Mouse (Mus musculus) forebrain, embryonic 13.5 days (tissue): ENCODE measurements around the gene Isx. TPM values are rescaled to one million over a fixed set of nuclear protein-coding genes. Genes with fewer than 3 reads are reported as not detected.

Experiments
- ATAC-seq: fragments of 200-750 bp; cut with Nextera tagmentation; 2 replicates; pipeline ENCODE4 v1.8.0; 2017
- H3K27ac ChIP-seq: fragments of 300-500 bp; sonication (generic); 2 replicates; pipeline ENCODE4 v1.5.1; 2015; ENCODE audit warnings: inconsistent platforms, mild to moderate bottlenecking, moderate library complexity
- H3K27me3 ChIP-seq: fragments of 300-500 bp; sonication (generic); 2 replicates; pipeline ENCODE4 v1.6.1; 2015; ENCODE audit warnings: mild to moderate bottlenecking, inconsistent platforms
- H3K36me3 ChIP-seq: fragments of 300-500 bp; sonication (generic); 2 replicates; pipeline ENCODE4 v1.6.1; 2015; ENCODE audit warnings: mild to moderate bottlenecking, inconsistent platforms; ENCODE audit not compliant: poor library complexity, severe bottlenecking
- H3K4me1 ChIP-seq: fragments of 300-500 bp; sonication (generic); 2 replicates; pipeline ENCODE4 v1.6.1; 2015; ENCODE audit warnings: inconsistent platforms
- H3K4me2 ChIP-seq: fragments of 300-500 bp; sonication (generic); 2 replicates; pipeline ENCODE4 v1.6.1; 2015; ENCODE audit warnings: inconsistent platforms, mild to moderate bottlenecking, moderate library complexity
- H3K4me3 ChIP-seq: fragments of 300-500 bp; sonication (generic); 2 replicates; pipeline ENCODE4 v1.5.1; 2015; ENCODE audit warnings: mild to moderate bottlenecking, inconsistent platforms
- H3K9ac ChIP-seq: fragments of 300-500 bp; sonication (generic); 2 replicates; pipeline ENCODE4 v1.6.1; 2015; ENCODE audit warnings: mild to moderate bottlenecking, inconsistent platforms
- H3K9me3 ChIP-seq: fragments of 300-500 bp; sonication (generic); replicated peaks from 2 replicates; pipeline ENCODE4 v1.6.1; 2016; ENCODE audit warnings: inconsistent platforms
- WGBS: fragments of 180-500 bp; shearing (Covaris S2); methylation state at CpG from one replicate; pipeline ENCODE4 v1.1.7; 2015; 5-methylcytosine and 5-hydroxymethylcytosine counted together
- polyA plus RNA-seq: library from polyadenylated mRNA; unstranded; fragments of >200 nt; fragmentation: Nextera tagmentation; extraction: Ambion mirVana; gene quantifications from 2 replicates; pipeline ENCODE4 v1.2.1, GENCODE M21; 2015

Gene Isx
- polyA plus RNA-seq, 1 experiment from 2014 or later, result not detected

- Histone ChIP-seq H3K4me2 (no peak overlapping the region), H3K9me3 (no peaks in the 10 kb centered on the region), H3K9ac (no peak overlapping the region), H3K27me3 (no peaks in the 10 kb centered on the region), H3K36me3 (no peaks in the 10 kb centered on the region), H3K27ac (no peak overlapping the region), H3K4me3 (no peak overlapping the region), H3K4me1 (peaks cover 10% of the 10 kb centered on the region; the same call in 1 of the 2 replicates)
- 35% methylated on average over 6 of the region's 6 CpGs for WGBS
- 0 out of 2 replicates have a peak, but pooled peaks have one; percentile 39 for ATAC-seq
Measured at GRCm38 (mm10) chr8:74903054-74903842, 30.3 kb downstream of the Isx start.

DNA sequence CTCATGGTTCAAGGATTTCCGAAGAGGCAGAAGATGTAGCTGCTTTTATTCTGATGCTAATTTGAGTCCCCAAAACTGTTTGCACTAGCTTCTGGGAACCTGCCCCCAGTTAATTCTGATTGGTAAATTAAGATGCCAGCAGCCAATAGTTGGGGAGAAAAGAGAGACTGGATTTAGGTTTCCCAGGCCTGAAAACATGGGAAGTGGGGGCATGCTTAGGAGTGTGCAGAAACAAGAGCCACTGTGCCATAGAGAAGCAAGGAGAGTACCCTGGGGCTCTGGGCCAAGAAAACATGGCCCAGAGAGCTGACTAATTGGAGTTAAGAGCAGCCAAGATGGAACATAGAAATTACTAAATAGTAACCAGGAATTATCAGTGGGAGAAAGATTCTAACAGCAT is 33.4 kb downstream of the Isx start:
- 5% methylated on average over 1 of the region's 1 CpGs for WGBS
- ATAC-seq, result peak; percentile 88
- peaks cover 10% of the 10 kb centered on the region; the same call in 1 of the 2 replicates for H3K4me1 ChIP-seq

DNA sequence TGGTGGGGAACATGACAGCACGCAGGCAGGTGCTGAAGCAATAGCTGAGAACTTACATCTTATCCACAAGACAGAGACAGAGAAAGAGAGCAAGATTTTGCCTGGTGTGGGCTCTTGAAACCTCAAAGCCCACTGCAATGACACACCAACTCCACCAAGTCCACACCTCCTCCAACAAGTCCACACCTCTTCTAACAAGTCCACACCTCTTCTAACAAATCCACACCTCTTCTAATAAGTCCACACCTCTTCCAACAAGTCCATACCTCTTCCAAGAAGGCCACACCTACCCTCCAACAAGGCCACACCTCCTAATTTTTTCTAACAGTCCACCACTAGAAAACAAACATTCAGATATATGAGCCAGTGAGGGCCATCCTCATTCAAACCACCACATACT is 37.7 kb downstream of the Isx start:
- no peak for ATAC-seq
- Histone ChIP-seq H3K36me3 (no peaks in the 10 kb centered on the region), H3K4me2 (no peak overlapping the region), H3K9me3 (no peaks in the 10 kb centered on the region), H3K4me3 (no peak overlapping the region), H3K27ac (no peak overlapping the region), H3K9ac (no peak overlapping the region), H3K27me3 (no peaks in the 10 kb centered on the region), H3K4me1 (peaks cover 9% of the 10 kb centered on the region; the same call in 1 of the 2 replicates)
- WGBS, result 79% methylated on average over 1 of the region's 1 CpGs

More for the DNA sequence above, 33.4 kb downstream of the Isx start:
- Histone ChIP-seq H3K36me3 (no peaks in the 10 kb centered on the region), H3K9ac (no peak overlapping the region), H3K4me3 (no peak overlapping the region), H3K27me3 (no peaks in the 10 kb centered on the region), H3K4me2 (no peak overlapping the region), H3K27ac (no peak overlapping the region), H3K9me3 (no peaks in the 10 kb centered on the region)

DNA sequence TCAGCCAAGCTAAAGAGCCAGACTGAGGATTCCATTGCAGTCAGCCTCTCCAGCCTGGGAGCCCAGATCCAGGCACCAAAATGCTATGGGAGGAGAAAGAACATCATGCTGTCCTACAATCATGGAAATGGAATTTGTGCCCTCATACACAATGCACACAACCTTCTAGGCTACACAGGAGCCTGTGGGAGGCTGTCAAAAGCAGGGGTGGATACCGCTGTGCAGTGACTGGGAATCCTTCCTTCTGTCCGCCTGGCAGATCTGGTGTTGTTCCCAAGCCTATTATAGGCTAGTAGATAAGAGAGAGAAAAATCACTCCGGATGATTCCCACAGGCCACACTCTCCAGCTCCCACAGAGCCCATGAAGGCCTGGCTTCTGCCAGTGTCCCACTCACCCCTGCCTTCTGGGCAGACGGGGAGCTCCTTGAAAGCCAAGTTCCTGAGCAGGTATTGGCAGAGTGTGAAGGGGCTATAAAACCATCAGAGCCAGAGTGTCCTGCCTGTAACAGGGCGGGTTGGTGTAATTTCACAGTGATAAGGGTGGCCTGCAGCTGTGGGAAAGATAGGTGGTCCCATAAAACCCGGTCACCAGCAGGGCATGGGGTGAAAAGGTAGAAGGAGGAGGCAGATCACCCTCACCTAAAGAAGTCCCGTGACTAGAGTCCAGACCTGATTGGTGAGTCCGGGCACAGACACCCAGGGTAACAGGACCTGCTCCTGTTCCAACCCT is 47.9 kb downstream of the Isx start:
- Histone ChIP-seq H3K9ac (no peak overlapping the region), H3K4me2 (no peak overlapping the region), H3K4me1 (no peaks in the 10 kb centered on the region), H3K36me3 (no peaks in the 10 kb centered on the region), H3K4me3 (no peak overlapping the region), H3K9me3 (no peaks in the 10 kb centered on the region), H3K27ac (no peak overlapping the region), H3K27me3 (no peaks in the 10 kb centered on the region)
- WGBS, result 91% methylated on average over 8 of the region's 8 CpGs
- no peak for ATAC-seq

GRCm38 (mm10) chr8:74921882-74922518 is 49.0 kb downstream of the Isx start:
- H3K27ac ChIP-seq, result no peak overlapping the region
- no peaks in the 10 kb centered on the region for H3K36me3 ChIP-seq
- 86% methylated on average over 4 of the region's 4 CpGs for WGBS
- H3K27me3 ChIP-seq, result no peaks in the 10 kb centered on the region
- no peaks in the 10 kb centered on the region for H3K4me1 ChIP-seq
- H3K9me3 ChIP-seq, result no peaks in the 10 kb centered on the region
- no peak overlapping the region for H3K9ac ChIP-seq
- H3K4me2 ChIP-seq, result no peak overlapping the region
- peak; percentile 33; the same call in 1 of the 2 replicates for ATAC-seq
- H3K4me3 ChIP-seq, result no peak overlapping the region

DNA sequence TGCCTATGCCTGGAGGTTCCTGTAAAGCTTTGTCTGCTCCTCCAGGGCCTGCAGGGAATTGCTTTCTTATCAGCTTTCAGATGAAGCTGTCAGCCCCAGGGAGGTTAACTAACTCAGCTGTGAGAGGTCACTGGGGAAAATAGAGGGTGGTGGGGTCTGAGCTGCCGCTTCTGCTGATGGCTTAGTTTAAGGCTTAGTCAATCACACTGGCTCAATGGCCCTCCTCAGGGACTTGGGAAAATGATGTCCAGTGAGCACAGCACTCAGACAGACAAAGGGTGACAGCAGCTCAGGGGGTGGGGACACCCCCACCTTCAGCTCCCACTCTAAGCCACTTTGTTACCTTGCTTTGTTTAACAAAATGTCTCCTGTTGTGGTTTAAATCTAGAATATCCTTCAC is 55.0 kb downstream of the Isx start:
- Histone ChIP-seq H3K4me2 (no peak overlapping the region), H3K36me3 (no peaks in the 10 kb centered on the region), H3K9ac (no peak overlapping the region), H3K9me3 (no peaks in the 10 kb centered on the region), H3K27me3 (no peaks in the 10 kb centered on the region), H3K4me3 (no peak overlapping the region), H3K27ac (no peak overlapping the region), H3K4me1 (peaks cover 4% of the 10 kb centered on the region)
- ATAC-seq, result no peak
- 30% methylated on average over 1 of the region's 1 CpGs for WGBS

DNA sequence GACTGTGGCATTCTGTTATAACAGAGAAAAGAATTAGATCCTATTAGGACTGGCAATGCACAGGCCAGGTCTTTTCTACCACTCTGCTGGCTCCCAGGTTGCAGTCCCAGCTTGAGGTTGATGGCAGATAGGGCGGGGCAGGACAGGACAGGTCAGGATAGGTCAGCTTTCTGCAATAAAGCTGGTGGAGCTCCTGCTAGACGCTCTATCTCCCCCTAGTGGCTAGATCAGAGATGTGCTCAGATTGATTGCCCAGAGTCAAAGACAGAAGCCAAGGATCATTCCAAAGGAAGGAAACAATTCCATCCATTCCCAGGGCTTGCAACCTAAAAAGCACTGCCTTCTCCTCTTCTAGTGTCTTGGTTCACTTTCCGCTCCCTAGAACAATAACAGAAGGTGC is 57.8 kb downstream of the Isx start:
- H3K4me3 ChIP-seq, result no peak overlapping the region
- no peaks in the 10 kb centered on the region for H3K9me3 ChIP-seq
- WGBS, result 22% methylated on average over 3 of the region's 3 CpGs
- no peak overlapping the region for H3K27ac ChIP-seq
- no peak for ATAC-seq
- H3K36me3 ChIP-seq, result no peaks in the 10 kb centered on the region
- no peaks in the 10 kb centered on the region for H3K27me3 ChIP-seq
- H3K4me1 ChIP-seq, result peaks cover 8% of the 10 kb centered on the region
- no peak overlapping the region for H3K4me2 ChIP-seq
- no peak overlapping the region for H3K9ac ChIP-seq

GRCm38 (mm10) chr8:74935308-74935707 is 62.3 kb downstream of the Isx start:
- ATAC-seq, result peak; percentile 87
- no peak overlapping the region for H3K27ac ChIP-seq
- H3K9me3 ChIP-seq, result no peaks in the 10 kb centered on the region
- H3K4me2 ChIP-seq, result 0 out of 2 replicates have a peak overlapping the region, but pooled peaks have one; percentile 18
- H3K27me3 ChIP-seq, result no peaks in the 10 kb centered on the region
- WGBS, result 17% methylated on average over 6 of the region's 6 CpGs
- H3K9ac ChIP-seq, result no peak overlapping the region
- H3K4me1 ChIP-seq, result peaks cover 8% of the 10 kb centered on the region
- no peak overlapping the region for H3K4me3 ChIP-seq
- H3K36me3 ChIP-seq, result no peaks in the 10 kb centered on the region

GRCm38 (mm10) chr8:74936656-74937055 is 63.7 kb downstream of the Isx start:
- 98% methylated on average over 2 of the region's 2 CpGs for WGBS
- H3K9me3 ChIP-seq, result no peaks in the 10 kb centered on the region
- no peaks in the 10 kb centered on the region for H3K36me3 ChIP-seq
- H3K27me3 ChIP-seq, result no peaks in the 10 kb centered on the region
- no peak overlapping the region for H3K27ac ChIP-seq
- H3K4me1 ChIP-seq, result peaks cover 8% of the 10 kb centered on the region
- no peak overlapping the region for H3K9ac ChIP-seq
- H3K4me2 ChIP-seq, result no peak overlapping the region
- H3K4me3 ChIP-seq, result no peak overlapping the region
- ATAC-seq, result no peak

DNA sequence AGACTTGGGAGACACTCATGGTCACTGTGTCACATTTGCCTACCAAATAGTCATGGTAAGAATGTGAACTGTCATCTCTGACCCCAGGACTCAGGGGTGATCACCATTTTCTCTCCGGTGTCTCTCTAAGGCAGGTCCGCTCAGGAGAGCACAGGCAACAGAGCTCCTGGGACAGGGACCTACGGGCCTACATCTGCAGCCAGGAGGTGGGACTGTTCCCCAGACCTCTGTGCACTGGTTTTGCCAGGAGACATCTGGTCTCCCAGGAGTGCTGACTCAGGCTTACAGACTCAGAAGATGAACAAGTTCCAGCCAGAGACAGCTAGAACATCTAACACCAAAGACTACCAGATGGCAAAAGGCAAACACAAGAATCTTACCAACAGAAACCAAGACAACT is 69.1 kb downstream of the Isx start:
- Histone ChIP-seq H3K4me1 (no peaks in the 10 kb centered on the region), H3K4me3 (no peak overlapping the region), H3K9ac (no peak overlapping the region), H3K9me3 (no peaks in the 10 kb centered on the region), H3K36me3 (no peaks in the 10 kb centered on the region), H3K27ac (no peak overlapping the region), H3K27me3 (no peaks in the 10 kb centered on the region), H3K4me2 (no peak overlapping the region)
- no peak for ATAC-seq
- 93% methylated on average over 3 of the region's 3 CpGs for WGBS
